13 mouse cellular contexts compared by ENCODE assay signal in the genomic region with DNA sequence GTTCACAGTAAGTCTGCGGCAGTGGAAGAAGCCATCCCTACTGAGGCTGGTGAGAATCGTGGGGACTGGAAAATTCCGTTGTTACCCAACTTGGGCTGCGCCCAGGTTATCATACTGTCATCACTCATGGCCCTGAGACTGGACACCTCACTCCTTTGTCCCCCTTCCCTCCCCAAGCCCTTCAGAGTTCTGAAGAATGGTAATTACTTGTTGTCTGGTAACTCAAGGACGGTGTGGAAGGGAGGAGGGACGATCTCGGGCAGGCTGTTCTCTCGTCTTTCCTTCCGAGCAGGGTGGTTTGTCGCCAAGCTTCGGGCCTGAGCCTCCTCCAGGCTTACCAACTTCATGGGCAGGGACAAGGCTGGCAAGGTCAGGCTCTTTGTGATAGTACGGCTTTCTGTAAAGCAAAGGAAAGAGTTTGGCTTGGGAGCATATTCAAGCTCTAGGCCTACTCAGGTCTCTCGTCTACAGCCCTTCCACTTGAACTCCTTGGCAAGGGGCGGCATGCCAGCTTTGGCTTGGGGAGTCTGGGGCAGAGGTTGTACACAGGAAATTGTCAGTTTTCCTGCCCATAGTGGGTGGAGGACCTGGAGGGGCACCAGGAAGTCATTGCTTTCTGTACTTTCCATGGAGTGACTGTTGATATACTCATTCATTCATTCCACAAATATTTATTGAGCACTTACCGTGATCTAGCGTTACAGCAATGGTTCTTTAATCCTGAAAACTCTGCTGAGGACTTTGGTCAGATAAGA.
DNase-seq lines count a peak whose midpoint lies in the region; ATAC-seq and TF ChIP-seq lines count a peak whose summit lies in the region.
"Had no signal": no experiment of that assay in that cellular context is flagged by ENCODE, and none has a peak within 500 bp of the region (broad histone marks: within the 10 kb centered on the region; RNA-seq: fewer than 3 reads in every experiment).

No protein-coding gene starts in this region.

- no peak for TF ChIP-seq CTCF in kidney, adult 2 months (conservative IDR thresholded peaks at IDR 0.05; ENCODE audit: insufficient read depth, insufficient read length, low read depth, low read length)
- no peak for TF ChIP-seq CTCF in forebrain, postnatal 0 days (IDR thresholded peaks at IDR 0.05; ENCODE audit: low read depth)

- TF ChIP-seq POLR2A in kidney, adult 2 months (IDR thresholded peaks at IDR 0.05; ENCODE audit: low read depth, low read length) = no peak

- ATAC-seq in kidney, embryonic 14.5 days (ENCODE audit: low FRiP score, low TSS enrichment) = no peak
- ATAC-seq in heart, embryonic 14.5 days (ENCODE audit: insufficient number of reproducible peaks, insufficient read depth, low FRiP score, low read depth) = no peak
- ATAC-seq in forebrain, postnatal 0 days = no peak
- ATAC-seq in forebrain, embryonic 15.5 days (replicated peaks) = no peak
- ATAC-seq: CD4-positive, CD25-positive, alpha-beta regulatory T cell, adult 4 months; forebrain, embryonic 16.5 days had no signal

- no peak overlapping the region for H3K4me3 ChIP-seq in kidney, adult 2 months (ENCODE audit: insufficient read depth, low read depth, low read length)
- no peak overlapping the region for H3K4me3 ChIP-seq in kidney, embryonic 14.5 days (ENCODE audit: low read length)
- no peak overlapping the region for H3K4me3 ChIP-seq in heart, embryonic 14.5 days (ENCODE audit: control insufficient read depth in 1 of 2, insufficient read depth in 1 of 2, low read depth in 1 of 2, low read length in 2 of 2)
- H3K4me3 ChIP-seq in forebrain, postnatal 0 days (ENCODE audit: low read depth, low read length) = no peak overlapping the region
- H3K4me3 ChIP-seq in forebrain, embryonic 15.5 days = no peak overlapping the region
- H3K4me3 ChIP-seq: hindbrain, embryonic 15.5 days; limb, embryonic 13.5 days had no signal

- H3K4me2 ChIP-seq in kidney, embryonic 14.5 days (replicated peaks; ENCODE audit: low read depth, low read length) = no peak overlapping the region
- no peak overlapping the region for H3K4me2 ChIP-seq in heart, embryonic 14.5 days (ENCODE audit: low read length)
- H3K4me2 ChIP-seq in forebrain, postnatal 0 days (ENCODE audit: low read depth) = no peak overlapping the region
- no peak overlapping the region for H3K4me2 ChIP-seq in forebrain, embryonic 15.5 days (replicated peaks)
- H3K4me2 ChIP-seq: hindbrain, embryonic 15.5 days; limb, embryonic 13.5 days had no signal

- no peak overlapping the region for H3K9ac ChIP-seq in kidney, embryonic 14.5 days (ENCODE audit: low read depth, low read length)
- H3K9ac ChIP-seq in heart, embryonic 14.5 days (ENCODE audit: low read length) = no peak overlapping the region
- no peak overlapping the region for H3K9ac ChIP-seq in forebrain, postnatal 0 days
- no peak overlapping the region for H3K9ac ChIP-seq in forebrain, embryonic 15.5 days (replicated peaks)
- H3K9ac ChIP-seq: hindbrain, embryonic 15.5 days; limb, embryonic 13.5 days had no signal

- H3K4me1 ChIP-seq in kidney, adult 2 months (ENCODE audit: control insufficient read depth, insufficient read depth, low read length) = no peaks in the 10 kb centered on the region
- H3K4me1 ChIP-seq in kidney, embryonic 14.5 days (ENCODE audit: control insufficient read depth, insufficient read depth, low read length) = no peaks in the 10 kb centered on the region
- peaks cover 29 to 46% of the 10 kb centered on the region in 2 experiments for H3K4me1 ChIP-seq in heart, embryonic 14.5 days (ENCODE audit: control insufficient read depth in 2 of 2, insufficient read depth in 2 of 2, low read length in 2 of 2)
- no peaks in the 10 kb centered on the region for H3K4me1 ChIP-seq in forebrain, postnatal 0 days (ENCODE audit: insufficient read depth)
- H3K4me1 ChIP-seq in forebrain, embryonic 15.5 days = no peaks in the 10 kb centered on the region
- H3K4me1 ChIP-seq: hindbrain, embryonic 15.5 days had no signal

- H3K27ac ChIP-seq in kidney, adult 2 months (ENCODE audit: insufficient read depth, low read depth, low read length) = no peak overlapping the region
- H3K27ac ChIP-seq in kidney, embryonic 14.5 days (ENCODE audit: low read depth, low read length) = no peak overlapping the region
- peak overlapping the region; percentile 20 to 33 for H3K27ac ChIP-seq in heart, embryonic 14.5 days (replicated peaks in 1 of 2; ENCODE audit: control insufficient read depth in 1 of 2, insufficient read depth in 1 of 2, low read depth in 2 of 2, low read length in 2 of 2)
- no peak overlapping the region for H3K27ac ChIP-seq in forebrain, postnatal 0 days (ENCODE audit: low read depth, low read length)
- no peak overlapping the region for H3K27ac ChIP-seq in forebrain, embryonic 15.5 days (replicated peaks)
- H3K27ac ChIP-seq: hindbrain, embryonic 15.5 days; limb, embryonic 13.5 days had no signal

- peak; percentile 22 for DNase-seq in kidney, adult 2 months
- DNase-seq in adrenal gland, postnatal 10 days = peak; percentile 59
- peak; percentile 88 for DNase-seq in lung, postnatal 10 days
- DNase-seq in forebrain, postnatal 0 days = no peak
- DNase-seq: gastrocnemius, postnatal 25 days; right cerebral cortex, postnatal 14 days had no signal

- H3K27me3 ChIP-seq in kidney, adult 2 months (replicated peaks; ENCODE audit: control insufficient read depth, insufficient read depth, low read length) = no peaks in the 10 kb centered on the region
- no peaks in the 10 kb centered on the region for H3K27me3 ChIP-seq in kidney, embryonic 14.5 days (ENCODE audit: control insufficient read depth, insufficient read depth, low read length)
- H3K27me3 ChIP-seq in heart, embryonic 14.5 days (ENCODE audit: control insufficient read depth, insufficient read depth, low read length) = no peaks in the 10 kb centered on the region
- no peaks in the 10 kb centered on the region for H3K27me3 ChIP-seq in forebrain, postnatal 0 days (ENCODE audit: insufficient read depth, low read length)
- no peaks in the 10 kb centered on the region for H3K27me3 ChIP-seq in forebrain, embryonic 15.5 days
- H3K27me3 ChIP-seq: hindbrain, embryonic 15.5 days; limb, embryonic 13.5 days had no signal

- no peaks in the 10 kb centered on the region for H3K9me3 ChIP-seq in kidney, embryonic 14.5 days (ENCODE audit: control insufficient read depth, low read length)
- H3K9me3 ChIP-seq in heart, embryonic 14.5 days (ENCODE audit: control insufficient read depth, low read length) = no peaks in the 10 kb centered on the region
- H3K9me3 ChIP-seq in forebrain, postnatal 0 days (ENCODE audit: low read length) = no peaks in the 10 kb centered on the region
- H3K9me3 ChIP-seq in forebrain, embryonic 15.5 days = no peaks in the 10 kb centered on the region
- H3K9me3 ChIP-seq: hindbrain, embryonic 15.5 days; limb, embryonic 13.5 days had no signal

- no peaks in the 10 kb centered on the region for H3K36me3 ChIP-seq in kidney, adult 2 months (ENCODE audit: control insufficient read depth, insufficient read depth, low read length)
- 0 out of 2 replicates have a peak, but pooled peaks cover 3% of the 10 kb centered on the region for H3K36me3 ChIP-seq in kidney, embryonic 14.5 days (ENCODE audit: control insufficient read depth, insufficient read depth, low read length)
- peaks cover 96% of the 10 kb centered on the region for H3K36me3 ChIP-seq in heart, embryonic 14.5 days (ENCODE audit: control insufficient read depth, insufficient read depth, low read length)
- H3K36me3 ChIP-seq in forebrain, postnatal 0 days (ENCODE audit: insufficient read depth) = no peaks in the 10 kb centered on the region
- H3K36me3 ChIP-seq in forebrain, embryonic 15.5 days = no peaks in the 10 kb centered on the region
- H3K36me3 ChIP-seq: hindbrain, embryonic 15.5 days had no signal

- 80% methylated on average over 16 of the region's 16 CpGs for WGBS in kidney, adult 2 months
- 92% methylated on average over 16 of the region's 16 CpGs for WGBS in kidney, embryonic 14.5 days
- 53% methylated on average over 16 of the region's 16 CpGs for WGBS in heart, embryonic 14.5 days
- WGBS in forebrain, postnatal 0 days = 91% methylated on average over 16 of the region's 16 CpGs
- WGBS in forebrain, embryonic 15.5 days = 91% methylated on average over 16 of the region's 16 CpGs

Comparison
In these comparisons a context has a peak if more than half of its experiments do, and no peak if none do; other contexts are left out.
1. H3K27ac ChIP-seq: peak in heart, embryonic 14.5 days (2 of 2); none in kidney, adult 2 months (single experiment), kidney, embryonic 14.5 days (single experiment), forebrain, postnatal 0 days (single experiment) and forebrain, embryonic 15.5 days (single experiment).